Mouse (Mus musculus) myocyte (in vitro differentiated cells): Measurements from ENCODE around the gene Btbd6.

Experiments used
- CEBPB ChIP-seq: IDR thresholded peaks from 2 replicates; pipeline ENCODE4 v1.6.1; 2011; ENCODE audit warnings: mild to moderate bottlenecking, moderate library complexity; ENCODE audit not compliant: poor library complexity, insufficient read depth, severe bottlenecking
- E2F4 ChIP-seq: IDR thresholded peaks from one replicate; pipeline ENCODE4 v1.6.1; 2011; ENCODE audit warnings: mild to moderate bottlenecking, control low read depth, moderate library complexity; ENCODE audit not compliant: insufficient read depth
- MAX ChIP-seq: IDR thresholded peaks from one replicate; pipeline ENCODE4 v1.6.1; 2011; ENCODE audit warnings: low read depth, mild to moderate bottlenecking, control low read depth
- MYOG ChIP-seq, 3 experiments: IDR thresholded peaks; one replicate each; pipeline ENCODE4 v1.6.1; 2011; ENCODE audit warnings: control low read depth in 2 of 3, low read depth in 2 of 3, mild to moderate bottlenecking in 2 of 3; ENCODE audit not compliant: insufficient read length in 2 of 3, control insufficient read depth in 1 of 3, insufficient read depth in 1 of 3
- POLR2A ChIP-seq: IDR thresholded peaks from one replicate; pipeline ENCODE4 v1.6.1; 2011; ENCODE audit warnings: low read depth, mild to moderate bottlenecking, control low read depth, moderate library complexity; ENCODE audit not compliant: insufficient read length
- POLR2AphosphoS2 ChIP-seq: IDR thresholded peaks from one replicate; pipeline ENCODE4 v1.6.1; 2011; ENCODE audit warnings: low read depth, control low read depth; ENCODE audit not compliant: insufficient read length
- TCF12 ChIP-seq: IDR thresholded peaks from one replicate; pipeline ENCODE4 v1.6.1; 2011; ENCODE audit warnings: mild to moderate bottlenecking, control low read depth; ENCODE audit not compliant: poor library complexity, insufficient read depth, severe bottlenecking
- USF1 ChIP-seq: IDR thresholded peaks from one replicate; pipeline ENCODE4 v1.6.1; 2011; ENCODE audit warnings: low read depth, mild to moderate bottlenecking, control low read depth, moderate library complexity

DNA sequence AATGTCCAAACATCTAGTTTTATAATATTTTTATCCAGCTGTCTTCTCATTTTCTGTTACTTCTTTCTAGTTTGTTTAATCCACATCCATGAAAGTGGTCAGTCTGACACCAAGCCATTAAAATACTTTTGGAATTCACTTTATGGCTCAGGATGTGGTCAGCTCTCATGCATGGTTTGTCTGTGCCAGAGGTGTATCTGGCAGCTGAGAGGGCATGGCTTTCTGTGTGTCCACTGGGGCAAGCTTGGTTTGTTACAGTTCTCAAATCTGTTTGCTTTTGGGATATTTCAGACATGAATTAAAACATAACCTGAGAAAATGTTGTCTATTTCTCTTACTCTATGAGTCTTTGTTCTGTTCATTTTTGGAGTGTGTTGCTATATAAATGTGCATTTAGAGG, 45.2 kb downstream of the Btbd6 start:
- no peak for TF ChIP-seq POLR2A
- no peak for TF ChIP-seq MAX
- peak in 1 of 3 experiments; percentile 42 for TF ChIP-seq MYOG (IDR thresholded peaks at IDR 0.05; ENCODE audit: control insufficient read depth in 1 of 3, insufficient read depth in 1 of 3, insufficient read length in 2 of 3, low read depth in 2 of 3)
- TF ChIP-seq CEBPB = no peak
- TF ChIP-seq POLR2AphosphoS2 = no peak
- TF ChIP-seq USF1 = no peak
- TF ChIP-seq E2F4 = no peak
- peak; percentile 60 for TF ChIP-seq TCF12
